Comparison of ENCODE assay signal across 24 mouse cellular contexts in the genomic region with DNA sequence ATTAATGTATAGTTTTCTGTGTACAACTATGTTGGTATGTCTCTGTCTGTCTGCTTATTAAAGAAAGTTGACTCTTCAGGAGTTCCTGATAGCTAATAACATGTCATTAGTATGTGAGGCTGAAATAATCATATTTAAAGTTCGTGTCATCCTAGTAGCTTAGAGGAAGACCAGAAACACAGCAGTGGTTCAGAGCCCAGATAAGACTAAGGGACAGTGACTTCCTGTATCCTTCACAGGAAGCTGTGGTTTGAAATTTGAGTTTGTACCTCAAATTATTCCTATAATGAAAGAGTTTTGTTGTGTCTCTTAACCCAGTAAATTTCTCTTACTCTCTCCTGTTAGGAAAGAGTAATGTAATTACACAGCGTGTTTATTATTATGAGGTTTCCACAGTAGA.
A peak's percentile ranks its signal among the peaks of the same experiment; 100 is the strongest.
DNase-seq lines count a peak whose midpoint lies in the region; ATAC-seq lines count a peak whose summit lies in the region.
"Had no signal": no experiment of that assay in that cellular context is flagged by ENCODE, and none has a peak within 500 bp of the region (broad histone marks: within the 10 kb centered on the region; RNA-seq: fewer than 3 reads in every experiment).

No protein-coding gene starts in this region.

- no peak overlapping the region for H3K27ac ChIP-seq in midbrain, embryonic 11.5 days (ENCODE audit: low read depth, low read length)
- no peak overlapping the region for H3K27ac ChIP-seq in forebrain, embryonic 10.5 days
- H3K27ac ChIP-seq: heart, embryonic 15.5 days; hindbrain, embryonic 15.5 days; neural tube, embryonic 13.5 days had no signal

- no peak overlapping the region for H3K4me3 ChIP-seq in midbrain, embryonic 11.5 days (ENCODE audit: low read depth, low read length)
- H3K4me3 ChIP-seq in forebrain, embryonic 10.5 days: no peak overlapping the region
- H3K4me3 ChIP-seq: heart, embryonic 15.5 days; hindbrain, embryonic 15.5 days; neural tube, embryonic 13.5 days had no signal

- no peaks in the 10 kb centered on the region for H3K36me3 ChIP-seq in midbrain, embryonic 11.5 days (ENCODE audit: control insufficient read depth, insufficient read depth, low read length)
- H3K36me3 ChIP-seq in forebrain, embryonic 10.5 days (replicated peaks): no peaks in the 10 kb centered on the region
- H3K36me3 ChIP-seq: heart, embryonic 15.5 days; hindbrain, embryonic 15.5 days; neural tube, embryonic 13.5 days had no signal

- DNase-seq in naive thymus-derived CD4-positive, alpha-beta T cell, adult 2 months (ENCODE audit: low read depth): peak; percentile 19
- DNase-seq in frontal cortex, postnatal 25 days (ENCODE audit: low spot score in 2 of 2): no peak
- no peak for DNase-seq in midbrain, embryonic 11.5 days (ENCODE audit: low spot score, missing footprints)
- no peak for DNase-seq in forebrain, embryonic 10.5 days (ENCODE audit: extremely low spot score, low spot score)
- DNase-seq in cerebellum, postnatal 10 days: no peak
- DNase-seq: adrenal gland, postnatal 25 days; cerebellum, adult 18-20 months; cerebellum, postnatal 36 days; gastrocnemius, postnatal 25 days; heart, postnatal 4 days; kidney, adult 9 months; kidney, postnatal 14 days; left cerebral cortex, postnatal 4 days; midbrain, embryonic 14.5 days; right cerebral cortex, postnatal 4 days had no signal

- peak; percentile 75 for ATAC-seq in CD4-positive, CD25-positive, alpha-beta regulatory T cell, adult 4 months
- ATAC-seq in activated CD4-positive, CD25-positive, alpha-beta regulatory T cell, adult 4 months: peak; percentile 72
- peak; percentile 77 for ATAC-seq in inflammation-experienced regulatory T-cells, adult 6 months
- no peak for ATAC-seq in midbrain, embryonic 11.5 days (ENCODE audit: low FRiP score)
- ATAC-seq: forebrain, embryonic 16.5 days; intestine, embryonic 16.5 days; lung, postnatal 0 days had no signal

- WGBS in midbrain, embryonic 11.5 days: 89% methylated on average over 2 of the region's 2 CpGs
- WGBS in forebrain, embryonic 10.5 days: 83% methylated on average over 2 of the region's 2 CpGs

- H3K4me2 ChIP-seq in midbrain, embryonic 11.5 days: no peak overlapping the region
- H3K4me2 ChIP-seq: heart, embryonic 15.5 days; hindbrain, embryonic 15.5 days; neural tube, embryonic 13.5 days had no signal

- H3K4me1 ChIP-seq in midbrain, embryonic 11.5 days (ENCODE audit: control insufficient read depth, insufficient read depth, low read length): no peaks in the 10 kb centered on the region
- H3K4me1 ChIP-seq in forebrain, embryonic 10.5 days: peaks cover 5% of the 10 kb centered on the region; the same call in 1 of the 2 replicates
- H3K4me1 ChIP-seq: hindbrain, embryonic 15.5 days had no signal

- H3K9me3 ChIP-seq in midbrain, embryonic 11.5 days (ENCODE audit: control insufficient read depth, low read length): no peaks in the 10 kb centered on the region
- no peaks in the 10 kb centered on the region for H3K9me3 ChIP-seq in forebrain, embryonic 10.5 days
- H3K9me3 ChIP-seq: heart, embryonic 15.5 days; hindbrain, embryonic 15.5 days; neural tube, embryonic 13.5 days had no signal

- H3K9ac ChIP-seq in midbrain, embryonic 11.5 days (ENCODE audit: low read length): no peak overlapping the region
- H3K9ac ChIP-seq: heart, embryonic 15.5 days; hindbrain, embryonic 15.5 days; neural tube, embryonic 13.5 days had no signal

- no peaks in the 10 kb centered on the region for H3K27me3 ChIP-seq in midbrain, embryonic 11.5 days (ENCODE audit: control insufficient read depth, insufficient read depth, low read length)
- H3K27me3 ChIP-seq in forebrain, embryonic 10.5 days (ENCODE audit: poor library complexity, severe bottlenecking): no peaks in the 10 kb centered on the region
- H3K27me3 ChIP-seq: heart, embryonic 15.5 days; hindbrain, embryonic 15.5 days; neural tube, embryonic 13.5 days had no signal
